ENCODE assay signal across 13 mouse cellular contexts in the genomic region with DNA sequence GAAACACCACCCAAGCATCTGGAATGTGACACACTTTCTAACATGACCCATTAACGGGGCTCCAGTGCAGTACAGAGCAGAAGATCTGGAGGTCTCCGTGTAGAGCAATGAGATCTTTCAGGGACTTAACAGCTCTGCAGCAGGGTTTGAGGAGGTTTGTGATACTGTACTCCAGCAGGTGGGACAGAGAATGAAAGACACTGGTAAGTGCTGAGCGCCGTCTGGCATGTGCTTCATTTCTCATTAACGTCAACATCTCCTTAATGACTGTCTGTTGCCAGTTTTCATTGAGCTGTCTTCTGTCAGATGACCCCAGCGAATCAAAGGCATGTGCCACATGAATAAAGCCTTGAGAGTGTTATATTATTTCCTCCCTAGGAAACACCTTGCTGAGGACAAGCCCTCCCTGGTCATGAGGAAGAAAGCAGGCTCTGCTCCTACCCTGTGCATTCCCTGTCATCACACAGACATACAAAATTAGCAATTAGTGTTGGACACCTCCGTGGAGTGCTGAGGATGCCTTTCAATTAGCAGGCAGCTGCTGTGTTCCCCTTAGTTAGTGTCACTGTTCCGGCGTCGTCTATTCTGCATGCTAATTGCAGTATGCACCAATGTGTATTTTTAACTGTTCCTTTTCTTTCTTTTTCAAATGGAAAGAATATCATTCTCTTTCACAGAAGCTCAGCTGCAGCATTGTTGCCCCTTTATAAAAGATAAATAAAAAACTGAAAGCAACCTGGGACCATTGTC.
DNase-seq lines count a peak whose midpoint lies in the region; ATAC-seq and TF ChIP-seq lines count a peak whose summit lies in the region.
"Had no signal": no experiment of that assay in that cellular context is flagged by ENCODE, and none has a peak within 500 bp of the region (broad histone marks: within the 10 kb centered on the region; RNA-seq: fewer than 3 reads in every experiment).

No protein-coding gene starts in this region.

- WGBS in forebrain, embryonic 11.5 days: 33% methylated on average over 10 of the region's 10 CpGs
- WGBS in neural tube, embryonic 15.5 days: 23% methylated on average over 10 of the region's 10 CpGs

- peaks cover 19% of the 10 kb centered on the region; the same call in 1 of the 2 replicates for H3K27me3 ChIP-seq in forebrain, embryonic 11.5 days (ENCODE audit: control insufficient read depth, insufficient read depth, low read length)
- H3K27me3 ChIP-seq in neural tube, embryonic 15.5 days (replicated peaks): no peaks in the 10 kb centered on the region

- no peak overlapping the region for H3K4me2 ChIP-seq in forebrain, embryonic 11.5 days (ENCODE audit: low read depth, low read length, severe bottlenecking)
- H3K4me2 ChIP-seq in neural tube, embryonic 15.5 days: no peak overlapping the region

- TF ChIP-seq CTCF in layer of hippocampus, adult 2 months (conservative IDR thresholded peaks at IDR 0.05): no peak

- no peaks in the 10 kb centered on the region for H3K36me3 ChIP-seq in forebrain, embryonic 11.5 days (ENCODE audit: control insufficient read depth, insufficient read depth, low read length)
- H3K36me3 ChIP-seq in neural tube, embryonic 15.5 days: no peaks in the 10 kb centered on the region
- H3K36me3 ChIP-seq: heart, embryonic 10.5 days had no signal

- H3K9ac ChIP-seq in forebrain, embryonic 11.5 days (ENCODE audit: low read length): no peak overlapping the region
- H3K9ac ChIP-seq in neural tube, embryonic 15.5 days (replicated peaks): no peak overlapping the region
- H3K9ac ChIP-seq: liver, postnatal 0 days had no signal

- ATAC-seq in forebrain, embryonic 11.5 days (replicated peaks; ENCODE audit: low FRiP score): peak; percentile 94
- ATAC-seq in neural tube, embryonic 15.5 days (ENCODE audit: low FRiP score): peak; percentile 63; the same call in 1 of the 2 replicates
- no peak for ATAC-seq in granulocyte monocyte progenitor cell, adult 5-6 weeks (replicated peaks; ENCODE audit: poor library complexity, severe bottlenecking)
- ATAC-seq: liver, postnatal 0 days had no signal

- H3K9me3 ChIP-seq in forebrain, embryonic 11.5 days (ENCODE audit: control insufficient read depth, low read length): no peaks in the 10 kb centered on the region
- H3K9me3 ChIP-seq in neural tube, embryonic 15.5 days (replicated peaks): no peaks in the 10 kb centered on the region
- H3K9me3 ChIP-seq: heart, embryonic 10.5 days had no signal

- H3K4me3 ChIP-seq in layer of hippocampus, adult 2 months: no peak overlapping the region
- no peak overlapping the region for H3K4me3 ChIP-seq in forebrain, embryonic 11.5 days (ENCODE audit: low read depth, low read length)
- H3K4me3 ChIP-seq in neural tube, embryonic 15.5 days (replicated peaks): no peak overlapping the region
- H3K4me3 ChIP-seq: heart, embryonic 10.5 days had no signal

- peak in 1 of 2 experiments; percentile 25 for DNase-seq in layer of hippocampus, adult 2 months (ENCODE audit: low spot score in 2 of 2)
- no peak for DNase-seq in layer of hippocampus, postnatal 25 days (ENCODE audit: extremely low spot score in 1 of 2, low spot score in 1 of 2)
- DNase-seq in forebrain, embryonic 11.5 days (ENCODE audit: low spot score): peak; percentile 59
- peak; percentile 18 to 21 for DNase-seq in layer of hippocampus, adult 8-10 months (ENCODE audit: low spot score in 2 of 2)
- no peak for DNase-seq in thymus, postnatal 25 days
- DNase-seq in adrenal gland, postnatal 36 days: no peak
- DNase-seq: B cell, adult 2 months; liver, postnatal 0 days; right cerebral cortex, postnatal 14 days had no signal

- peak overlapping the region; percentile 20; the same call in 1 of the 2 replicates for H3K27ac ChIP-seq in layer of hippocampus, adult 2 months
- peak overlapping the region; percentile 46; the same call in 1 of the 2 replicates for H3K27ac ChIP-seq in forebrain, embryonic 11.5 days (ENCODE audit: low read depth, low read length)
- no peak overlapping the region for H3K27ac ChIP-seq in neural tube, embryonic 15.5 days (replicated peaks)
- H3K27ac ChIP-seq: heart, embryonic 10.5 days; kidney, postnatal 0 days had no signal

- H3K4me1 ChIP-seq in forebrain, embryonic 11.5 days (replicated peaks; ENCODE audit: control insufficient read depth, insufficient read depth, low read length): peaks cover 4% of the 10 kb centered on the region; the same call in 1 of the 2 replicates
- peaks cover 14% of the 10 kb centered on the region; the same call in 1 of the 2 replicates for H3K4me1 ChIP-seq in neural tube, embryonic 15.5 days

Comparison
In these comparisons a context has a peak if more than half of its experiments do, and no peak if none do; other contexts are left out.
1. DNase-seq: peak in forebrain, embryonic 11.5 days (single experiment) and layer of hippocampus, adult 8-10 months (2 of 2); none in layer of hippocampus, postnatal 25 days (0 of 2), thymus, postnatal 25 days (single experiment) and adrenal gland, postnatal 36 days (0 of 2).